Mouse (Mus musculus): ENCODE measurements around the gene Myl9. TPM values are rescaled to one million over a fixed set of nuclear protein-coding genes. Genes with fewer than 3 reads are reported as not detected.

The Myl9 gene
- 10 to 100 TPM; 40.0 to 70.3 (median 65.6) TPM for total RNA-seq (2022)

DNA sequence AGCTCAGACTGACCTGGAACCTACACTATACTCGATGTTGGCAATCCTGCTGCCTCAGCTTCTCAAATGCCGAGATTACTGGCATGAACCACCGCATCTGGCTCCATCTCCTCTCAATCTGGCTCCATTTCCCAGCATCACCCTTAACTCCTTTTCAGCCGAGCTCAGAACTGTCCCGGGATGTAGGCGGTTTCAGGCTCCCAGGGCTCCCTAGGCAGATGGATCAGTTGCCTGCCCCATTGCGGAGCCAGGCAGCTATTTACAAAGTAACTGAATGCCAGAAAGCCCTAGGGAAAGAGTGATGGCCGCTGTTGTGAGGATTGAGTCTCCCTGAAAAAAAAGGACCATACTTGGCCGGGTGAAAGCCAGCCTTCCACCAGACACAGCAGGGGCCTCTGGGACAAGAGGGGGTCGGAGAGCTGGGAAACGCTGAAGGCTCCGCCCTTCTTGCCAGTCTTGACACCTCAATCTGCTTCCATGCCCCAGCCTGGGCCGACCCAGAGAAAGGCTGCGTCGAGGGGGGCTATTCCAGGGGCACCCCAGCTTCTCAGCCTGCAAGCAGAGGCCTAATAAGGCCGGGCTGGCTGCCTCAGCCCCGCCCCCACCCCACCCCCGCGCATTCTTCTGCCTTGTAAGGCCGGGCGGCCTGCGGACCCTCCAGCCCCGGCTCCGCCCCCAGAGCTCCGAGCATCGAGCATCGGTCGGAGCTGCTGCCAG, at the start of gene Myl9:
Myl9 (plus strand) TSS at position 683 of the 717 bp plus-strand sequence.
- DNase-seq (ENCODE audit: low spot score) = peak; percentile 20

DNA sequence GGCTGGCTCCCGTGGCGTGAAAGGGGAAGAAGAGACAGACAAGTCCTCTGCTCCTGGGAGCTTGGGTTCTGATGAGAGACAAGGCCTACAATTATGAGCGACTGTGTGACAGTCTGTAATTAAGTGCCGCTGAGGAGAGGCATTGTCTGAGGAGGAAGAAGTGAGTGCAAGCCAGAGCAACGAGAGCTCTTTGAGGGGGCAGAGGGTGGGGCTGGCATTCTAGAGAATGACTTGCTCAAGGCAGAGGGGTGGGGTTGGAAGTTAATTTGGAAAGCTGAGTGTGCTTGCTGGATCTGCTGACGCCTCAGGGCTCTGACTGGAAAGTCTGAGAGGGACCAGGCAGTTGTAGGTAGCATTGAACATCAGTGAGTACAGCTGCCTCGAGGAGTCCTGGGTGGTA, 48.9 kb upstream of the Myl9 start:
- DNase-seq (ENCODE audit: low spot score) = no peak

DNA sequence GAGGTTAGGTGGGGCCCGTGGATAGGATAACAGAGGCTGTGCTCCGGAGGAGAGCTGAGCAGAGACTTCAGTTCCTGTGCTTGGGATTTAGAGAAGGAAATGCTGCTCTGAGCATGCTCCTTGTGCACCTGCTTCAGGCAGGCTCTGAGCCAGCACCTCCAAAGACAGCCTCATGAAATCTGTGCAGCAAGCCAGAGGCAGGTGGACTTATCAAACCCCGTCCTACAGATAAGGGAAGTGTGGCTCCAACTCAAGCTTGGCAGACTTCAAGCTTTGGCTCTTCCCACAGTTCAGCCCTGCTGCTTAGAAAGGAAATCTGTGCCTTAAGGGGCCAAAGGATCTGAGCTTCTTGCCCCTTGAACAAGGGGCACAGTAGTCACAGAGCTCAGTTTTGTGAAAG, 48.3 kb upstream of the Myl9 start:
- no peak for DNase-seq (ENCODE audit: low spot score)

DNA sequence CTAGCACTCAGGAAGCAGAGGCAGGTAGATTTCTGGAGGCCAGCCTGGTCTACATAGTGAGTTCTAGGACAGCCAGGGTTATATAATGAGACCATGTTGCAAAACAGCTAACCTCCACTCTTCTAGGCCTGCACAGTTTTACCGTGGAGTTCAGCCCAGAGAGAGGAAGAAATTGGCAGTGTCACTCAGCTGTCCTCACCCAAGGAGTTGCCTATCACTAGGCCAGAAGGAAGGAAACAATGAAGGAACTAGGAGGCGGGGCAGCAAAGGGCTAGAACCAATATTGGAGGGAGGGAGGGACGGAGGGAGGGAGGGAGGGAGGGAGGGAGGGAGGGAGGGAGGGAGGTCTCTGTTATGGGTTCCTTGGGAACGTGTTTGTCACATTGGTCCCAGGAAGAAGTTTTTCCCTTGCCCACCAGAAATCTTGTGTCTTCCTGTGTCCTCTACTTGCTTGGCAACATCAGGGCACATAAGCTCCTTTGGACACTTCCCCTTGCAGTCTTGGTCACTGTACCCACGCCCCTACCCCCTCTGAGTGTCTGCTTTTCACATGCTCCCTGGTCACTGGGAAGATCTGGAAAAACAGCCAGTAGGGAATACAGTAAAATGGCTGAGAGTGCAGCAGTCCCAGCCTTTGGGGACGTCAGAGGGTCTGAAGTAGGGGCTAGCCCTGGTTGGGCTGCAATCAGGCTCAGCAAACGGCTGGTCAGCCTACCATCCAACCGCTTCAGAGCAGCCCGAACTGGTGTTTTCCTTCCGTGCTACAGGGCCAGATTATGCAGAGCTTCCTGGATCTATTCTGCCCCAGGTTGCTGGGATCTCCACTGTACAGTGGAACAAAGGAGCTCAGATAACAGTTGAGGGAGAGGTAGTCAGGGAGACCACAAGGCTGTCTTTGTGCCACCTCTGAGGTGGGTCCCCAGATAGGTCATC, 45.4 kb upstream of the Myl9 start:
- no peak for DNase-seq (ENCODE audit: low spot score)

DNA sequence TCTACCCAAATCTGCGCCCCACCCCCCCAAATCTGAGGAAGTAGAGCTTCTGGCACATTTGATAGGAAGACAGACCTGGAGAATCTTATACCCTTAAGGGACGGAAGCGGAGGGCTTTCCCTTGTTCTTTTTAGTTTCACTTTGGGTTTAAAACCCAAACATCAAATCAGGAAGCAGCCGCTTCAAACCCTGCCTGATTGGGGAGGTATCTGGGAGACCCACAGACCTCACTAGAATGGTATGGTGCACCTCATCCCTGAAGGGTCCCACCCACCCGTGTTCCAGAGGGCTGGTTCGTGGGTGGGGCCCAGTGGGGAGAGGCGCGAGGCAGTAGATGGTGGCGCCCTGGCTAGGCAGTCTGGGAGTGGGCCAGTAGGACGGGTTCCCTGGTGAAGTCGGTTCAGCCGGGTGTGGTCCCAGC, 44.7 kb upstream of the Myl9 start:
- no peak for DNase-seq (ENCODE audit: low spot score)

DNA sequence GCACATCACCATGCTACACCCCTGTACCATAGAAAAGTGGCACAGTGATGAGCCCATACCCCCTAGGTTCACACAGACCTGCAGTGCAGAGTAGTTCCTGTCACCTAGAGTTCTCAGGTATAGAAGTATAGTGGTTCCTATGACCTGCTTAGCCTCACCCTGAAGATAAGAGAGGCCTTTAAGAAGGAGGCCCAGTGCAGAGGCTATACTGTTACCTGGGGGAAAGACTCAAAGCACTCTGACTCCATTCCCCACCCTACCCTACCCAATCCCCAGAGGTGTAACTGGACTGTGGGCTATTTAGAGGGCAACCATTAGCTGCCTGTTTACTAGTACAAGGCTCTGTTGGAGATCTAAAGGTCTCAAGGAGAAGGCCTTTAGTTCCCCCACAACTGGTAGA, 43.6 kb upstream of the Myl9 start:
- no peak for DNase-seq (ENCODE audit: low spot score)

DNA sequence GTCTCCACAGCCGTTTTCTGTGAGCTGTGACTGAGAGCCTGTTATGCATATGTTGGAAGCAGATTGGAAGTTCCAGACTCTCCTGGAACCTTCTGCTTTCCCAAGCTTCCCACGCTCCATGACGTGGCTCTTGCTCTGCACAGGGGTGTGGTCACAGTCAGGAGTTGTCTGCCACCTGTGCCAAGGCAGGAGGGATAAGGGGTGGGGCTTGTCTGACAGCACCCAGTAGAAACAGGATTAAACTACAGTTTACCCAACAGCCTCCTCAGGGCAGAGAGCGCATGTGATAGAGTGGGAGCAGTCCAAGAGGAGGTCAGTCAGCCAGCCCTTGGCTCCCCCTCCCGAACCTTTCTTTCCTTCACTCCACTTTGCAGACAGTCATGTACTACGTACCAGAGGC, 43.1 kb upstream of the Myl9 start:
- peak; percentile 84 for DNase-seq (ENCODE audit: low spot score)

DNA sequence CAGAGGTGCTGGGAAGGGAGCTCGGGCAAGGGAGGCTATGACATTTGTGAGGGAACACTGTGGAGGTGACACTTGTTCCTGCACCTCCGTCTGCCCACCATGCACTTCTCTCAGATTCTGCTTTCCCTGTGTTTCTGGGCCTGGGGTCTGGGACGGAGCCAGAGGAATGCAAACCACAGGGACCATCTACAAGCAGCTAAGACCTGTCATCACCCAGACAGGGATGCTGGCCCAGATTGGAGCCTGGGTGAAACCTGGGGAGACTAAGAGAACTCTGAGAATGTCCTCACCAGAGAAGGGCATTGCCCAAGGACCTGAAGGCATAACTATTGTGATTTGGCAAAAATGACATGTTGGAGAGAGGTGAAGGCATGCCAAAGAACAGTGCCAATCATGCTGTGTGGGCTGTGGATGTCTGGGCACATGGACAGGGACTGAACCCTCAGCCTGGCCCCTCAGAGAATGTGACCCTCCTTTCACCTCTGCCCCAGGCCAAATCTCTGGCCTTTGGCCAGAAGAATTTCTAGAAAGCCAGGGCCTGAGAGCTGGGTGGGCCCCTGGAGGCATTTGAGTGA, 39.4 kb upstream of the Myl9 start:
- no peak for DNase-seq (ENCODE audit: low spot score)

DNA sequence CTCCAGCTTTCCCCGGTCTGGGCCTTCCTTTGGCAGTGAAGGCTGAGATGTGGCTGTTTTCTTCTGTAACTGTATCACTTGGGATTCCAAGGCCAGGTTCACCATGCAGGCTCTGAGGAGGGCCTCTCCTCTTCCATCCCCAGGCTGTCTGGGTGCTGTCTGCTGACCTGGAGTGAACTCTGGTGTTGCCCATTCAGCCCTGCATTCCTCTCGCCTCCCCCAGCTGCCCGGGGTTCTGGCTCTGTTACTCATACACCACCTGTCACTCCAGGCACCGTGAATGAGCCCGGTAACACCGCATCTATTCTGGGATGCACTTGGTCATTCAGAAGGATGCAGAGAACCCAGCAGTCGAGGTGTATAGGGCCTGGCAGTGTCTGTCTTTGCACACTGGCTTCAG, 38.4 kb upstream of the Myl9 start:
- DNase-seq (ENCODE audit: low spot score) = no peak

DNA sequence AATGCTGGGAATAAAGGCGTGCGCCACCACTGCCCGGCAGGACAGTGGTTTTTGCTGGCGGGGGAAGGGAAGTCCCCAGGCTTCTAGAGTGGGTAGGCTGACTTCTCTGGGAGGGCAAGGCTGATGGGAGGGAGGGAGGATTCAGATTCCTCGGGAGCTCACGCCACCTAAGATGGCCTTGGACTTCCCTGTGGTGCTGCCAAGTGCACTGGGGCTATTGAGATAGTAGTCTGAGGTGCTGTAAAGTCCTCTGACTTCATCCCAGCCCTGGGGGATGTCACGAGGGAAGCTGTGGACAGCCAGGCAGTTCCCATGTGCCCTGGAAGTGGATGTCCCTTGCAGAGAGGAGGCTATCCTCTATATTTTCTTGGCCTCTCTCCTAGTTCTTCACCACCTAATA, 37.2 kb upstream of the Myl9 start:
- DNase-seq (ENCODE audit: low spot score) = no peak

DNA sequence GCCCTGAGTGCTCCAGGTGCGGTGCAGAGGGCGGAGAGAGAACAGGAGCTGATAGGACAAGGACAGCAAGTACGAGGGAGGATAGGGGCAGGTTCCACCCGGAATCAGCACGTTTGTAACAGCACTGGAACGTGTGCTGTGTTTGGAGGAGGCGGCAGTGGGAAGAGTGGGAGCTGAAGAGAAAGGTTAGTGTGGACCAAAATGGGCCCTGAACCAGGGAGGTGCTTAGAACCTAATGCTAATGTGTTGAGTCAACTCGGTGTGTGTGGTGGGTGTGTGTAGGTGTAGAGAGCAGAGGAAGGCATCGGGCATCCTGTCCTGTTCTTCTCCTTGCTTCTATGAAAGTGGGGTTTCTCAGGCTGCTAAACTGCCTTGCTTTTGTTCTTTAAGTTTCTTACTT, 34.0 kb upstream of the Myl9 start:
- no peak for DNase-seq (ENCODE audit: low spot score)

DNA sequence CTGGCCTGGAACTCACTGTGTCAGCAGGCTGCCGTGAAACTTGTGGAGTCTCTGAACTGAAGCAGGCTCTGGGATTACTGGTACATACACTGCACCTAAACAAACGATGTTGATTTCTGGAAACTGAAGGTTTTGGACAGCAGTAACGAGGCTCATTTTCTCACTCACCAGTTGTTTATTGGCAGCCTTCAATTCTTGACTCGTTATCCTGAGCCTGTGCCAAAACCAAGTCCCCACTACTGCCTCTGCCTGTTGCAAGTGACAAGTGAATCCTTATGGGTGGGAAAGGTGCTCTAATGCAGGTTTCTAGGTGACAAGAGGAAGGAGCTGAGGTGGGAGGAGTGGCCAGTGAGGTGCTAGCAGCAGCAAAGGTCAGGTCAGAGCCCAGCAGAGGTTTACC, 33.2 kb upstream of the Myl9 start:
- no peak for DNase-seq (ENCODE audit: low spot score)

DNA sequence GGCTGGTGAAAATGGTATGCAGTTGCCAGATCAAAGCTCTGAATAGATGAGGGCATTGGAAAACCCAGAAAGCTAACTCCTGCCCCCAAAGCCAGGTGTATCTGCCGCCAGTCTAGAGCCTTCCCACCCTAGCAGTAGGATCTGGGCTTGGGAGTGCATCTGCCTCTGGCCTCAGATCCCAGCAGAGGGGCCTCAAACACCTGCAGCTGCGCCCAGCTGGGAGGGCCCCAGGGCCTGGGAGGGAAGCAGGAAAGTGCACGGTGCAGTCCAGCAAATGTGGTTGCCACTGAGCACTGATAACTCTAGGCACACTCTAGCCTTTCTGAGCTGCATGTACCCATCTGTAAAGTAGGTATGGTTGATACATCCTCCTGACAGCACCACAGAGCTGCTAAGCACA, 32.0 kb upstream of the Myl9 start:
- DNase-seq (ENCODE audit: low spot score) = no peak

DNA sequence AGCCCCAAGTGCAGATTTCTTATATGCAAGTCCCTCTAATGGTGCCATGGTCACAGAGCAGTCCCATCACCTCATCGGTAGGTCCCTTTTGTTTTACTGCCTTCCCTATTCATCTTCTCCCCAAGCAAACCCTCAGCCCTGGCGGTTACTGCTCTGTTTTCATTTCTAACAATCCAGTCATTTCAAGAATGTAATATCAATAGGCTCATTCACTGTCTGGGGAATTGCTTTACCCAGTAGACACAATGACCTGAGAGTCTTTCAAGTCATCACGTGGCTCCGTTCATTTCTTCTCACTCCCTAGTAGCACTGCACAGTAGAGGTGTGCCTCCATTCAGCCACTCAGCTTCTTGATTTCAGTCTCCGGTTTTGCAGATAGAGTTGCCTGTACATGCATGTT, 30.8 kb upstream of the Myl9 start:
- DNase-seq (ENCODE audit: low spot score) = no peak

DNA sequence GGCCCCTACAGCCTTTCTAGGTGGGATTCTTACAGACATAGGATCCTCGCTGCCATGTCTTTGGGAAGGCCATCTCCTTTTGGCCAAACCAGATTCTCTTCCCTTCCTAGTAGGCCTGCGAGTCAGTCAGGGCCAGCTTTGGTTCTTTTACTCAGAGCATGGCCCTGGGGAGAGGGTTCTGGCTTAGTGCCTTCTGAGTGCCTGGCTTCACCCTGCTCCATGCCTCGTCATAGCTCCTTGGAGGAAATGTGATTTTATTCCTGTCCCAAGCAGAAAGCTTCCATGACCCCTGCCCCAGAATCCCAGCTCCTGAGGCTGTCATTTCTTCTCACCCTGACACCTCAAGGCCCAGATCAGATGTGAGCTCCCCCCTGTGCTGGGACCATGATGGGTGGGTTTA, 27.9 kb upstream of the Myl9 start:
- DNase-seq (ENCODE audit: low spot score) = no peak

DNA sequence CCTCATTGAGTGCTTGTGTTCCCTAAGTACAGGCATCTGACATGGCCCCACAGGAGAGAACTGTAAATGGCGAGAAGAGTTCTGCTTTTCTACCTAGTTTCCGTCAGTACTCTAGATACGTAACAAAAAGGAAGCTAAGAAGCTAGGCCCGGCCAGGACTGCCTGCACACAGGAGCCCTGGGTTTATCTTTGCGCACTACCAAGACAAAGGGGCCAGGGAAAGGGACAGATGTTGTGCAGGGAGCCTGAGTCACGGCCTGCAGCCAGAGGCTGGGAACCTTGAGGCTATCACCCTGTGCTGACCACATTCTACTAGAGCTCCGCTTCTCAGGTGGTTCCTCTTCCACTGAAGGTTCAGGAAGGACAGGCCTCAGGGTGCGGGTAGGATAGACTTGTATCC, 25.5 kb upstream of the Myl9 start:
- no peak for DNase-seq (ENCODE audit: low spot score)

DNA sequence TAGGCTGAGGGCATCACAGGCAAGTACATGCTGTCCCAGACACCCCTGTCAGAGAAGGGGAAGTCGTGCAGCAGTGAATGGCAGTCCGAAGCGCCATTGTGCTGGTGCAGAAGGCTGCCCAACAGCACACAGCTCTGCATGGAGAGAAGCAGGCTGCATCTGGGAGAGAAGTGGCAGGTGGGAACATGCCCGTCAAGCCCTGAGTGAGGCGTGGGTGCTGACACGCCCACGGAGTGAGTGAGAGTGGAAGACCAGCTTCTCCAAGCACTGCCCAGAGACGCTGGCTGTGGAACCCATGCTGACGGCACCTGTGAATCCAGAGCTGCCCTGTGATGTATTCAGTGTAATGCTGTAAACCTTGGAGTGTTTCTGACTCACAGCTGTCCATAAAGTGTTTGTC, 18.3 kb upstream of the Myl9 start:
- no peak for DNase-seq (ENCODE audit: low spot score)

DNA sequence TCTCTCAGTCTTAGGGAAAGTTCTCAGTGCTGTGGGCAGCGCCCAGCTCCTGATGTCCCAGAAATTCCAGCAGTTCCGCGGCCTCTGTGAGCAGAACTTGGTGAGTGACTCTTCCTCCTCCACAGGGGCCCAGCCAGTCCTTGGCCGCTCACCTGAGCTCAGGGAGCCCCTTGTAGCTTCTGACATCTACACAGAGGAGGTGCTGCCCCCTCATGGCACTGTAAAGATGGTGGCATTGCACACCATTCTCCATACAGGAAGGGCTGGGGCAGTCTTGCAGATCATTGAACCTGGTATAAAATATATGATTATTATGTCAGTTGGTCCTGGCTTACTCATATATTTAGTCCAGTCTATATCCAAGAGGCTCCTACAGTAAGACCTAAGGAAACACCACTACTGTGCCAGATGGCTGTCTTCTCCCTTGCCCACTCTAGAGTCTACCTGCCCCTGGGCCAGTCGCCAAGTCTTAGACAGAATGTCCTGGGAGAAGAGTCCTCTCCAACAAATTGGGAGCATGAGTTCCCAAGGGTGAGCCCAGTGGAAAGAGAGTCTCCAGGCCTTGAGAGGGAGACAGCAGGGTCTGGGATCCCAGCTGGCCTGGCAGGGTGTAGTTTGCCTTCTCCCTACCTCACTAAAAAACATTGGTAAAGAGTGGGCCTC, 14.2 kb upstream of the Myl9 start:
- no peak for DNase-seq (ENCODE audit: low spot score)

DNA sequence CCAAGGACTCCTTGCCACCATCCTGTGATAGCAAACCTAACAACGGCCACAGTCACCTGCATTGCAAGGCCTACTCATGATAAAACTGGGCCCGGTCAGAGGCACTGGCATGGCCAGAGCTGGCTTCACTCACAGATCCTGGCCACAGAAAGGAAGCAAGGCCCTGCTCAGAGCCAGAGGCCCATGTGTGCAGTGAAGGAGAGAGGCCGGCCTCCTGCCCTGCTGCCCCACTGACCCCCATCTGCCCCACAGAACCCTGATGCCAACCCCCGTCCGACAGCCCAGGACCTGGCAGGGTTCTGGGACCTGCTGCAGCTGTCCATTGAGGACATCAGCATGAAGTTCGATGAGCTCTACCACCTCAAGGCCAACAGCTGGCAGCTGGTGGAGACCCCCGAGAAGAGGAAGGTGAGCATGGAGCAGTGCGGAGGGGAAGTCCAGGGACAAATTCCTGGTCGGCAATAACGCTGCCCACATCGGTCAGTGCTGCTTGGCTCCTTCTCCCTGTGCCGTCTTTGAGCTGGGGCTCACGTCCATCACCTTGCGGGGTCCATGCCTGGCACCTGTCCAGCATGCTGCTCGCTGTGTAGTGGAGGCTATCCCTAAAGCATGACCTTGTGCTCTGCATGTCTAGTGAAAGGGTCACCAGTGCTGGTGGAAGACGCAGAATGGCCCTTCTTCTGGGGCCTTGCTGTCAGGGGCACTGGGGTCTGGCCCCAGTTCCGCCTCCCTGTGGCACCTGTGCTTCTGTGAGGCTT, 13.5 kb upstream of the Myl9 start:
- no peak for DNase-seq (ENCODE audit: low spot score)

DNA sequence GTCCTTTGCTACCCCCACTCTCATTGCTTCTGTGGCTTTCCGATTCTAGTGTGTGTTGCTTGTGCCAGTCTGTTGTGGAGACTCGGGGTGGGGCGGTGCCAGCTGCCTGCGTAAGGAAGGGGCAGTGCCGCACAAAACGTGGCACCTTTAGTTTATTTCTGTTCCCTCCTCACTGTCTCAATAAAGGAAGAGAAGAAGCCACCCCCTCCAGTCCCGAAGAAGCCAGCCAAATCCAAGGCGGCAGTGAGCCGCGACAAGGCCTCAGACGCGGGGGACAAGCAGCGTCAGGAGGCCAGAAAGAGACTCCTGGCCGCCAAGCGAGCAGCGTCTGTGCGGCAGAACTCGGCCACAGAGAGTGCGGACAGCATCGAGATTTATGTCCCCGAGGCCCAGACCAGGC, 12.7 kb upstream of the Myl9 start:
- DNase-seq (ENCODE audit: low spot score) = no peak

DNA sequence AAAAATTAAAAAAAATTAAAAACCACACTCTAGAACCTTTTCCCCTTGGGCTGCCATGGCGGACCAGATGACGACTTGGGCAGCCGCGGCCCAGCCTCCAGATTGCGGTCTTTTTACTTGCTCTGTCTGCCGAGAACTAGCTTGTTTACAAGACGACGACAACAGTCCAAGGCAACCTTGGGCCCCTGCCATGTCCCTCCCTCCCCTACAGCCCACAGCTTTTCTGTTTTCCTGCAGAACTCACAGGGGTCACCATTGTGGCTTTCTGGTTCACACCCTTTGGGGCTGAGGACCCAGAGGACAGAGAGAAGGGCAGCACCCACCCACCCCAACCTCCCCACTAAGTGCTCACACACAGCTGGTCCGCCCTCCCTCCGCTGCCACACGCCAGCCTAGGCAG, 12.1 kb upstream of the Myl9 start:
- peak; percentile 32 for DNase-seq (ENCODE audit: low spot score)

All from heart, adult 8-10 months (tissue).